Mouse (Mus musculus): ENCODE results near the gene Unc13d.

DNA sequence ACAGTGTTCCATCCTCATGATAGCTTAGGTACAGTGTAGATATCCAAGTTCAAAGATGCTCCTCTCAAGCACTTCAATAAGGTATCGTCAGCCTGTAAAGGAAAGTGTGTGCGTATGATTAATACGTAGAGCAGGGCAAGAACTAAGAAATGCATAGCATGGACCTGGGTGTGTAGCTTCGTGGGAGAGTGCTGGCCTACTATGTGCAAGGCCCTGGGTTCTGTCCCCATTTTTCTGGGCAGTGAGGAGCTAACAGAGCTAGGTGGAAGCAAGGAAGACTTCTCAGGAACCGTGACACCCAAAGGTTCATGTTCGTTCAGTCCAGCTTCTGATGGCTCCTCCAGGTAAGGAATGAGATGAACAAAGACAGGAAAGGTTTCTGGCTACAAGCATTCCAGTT is 32.6 kb downstream of the Unc13d start:
- TF ChIP-seq HCFC1 (IDR thresholded peaks at IDR 0.05; ENCODE audit: low read depth, low read length): no peak
- no peak for TF ChIP-seq CTCF (conservative IDR thresholded peaks at IDR 0.05 in 1 of 2, IDR thresholded peaks at IDR 0.05 in 1 of 2; ENCODE audit: low read depth in 2 of 2, low read length in 2 of 2)
- no peak for TF ChIP-seq ZC3H11A (IDR thresholded peaks at IDR 0.05; ENCODE audit: low read depth, low read length)
- no peak for TF ChIP-seq UBTF (IDR thresholded peaks at IDR 0.05; ENCODE audit: low read depth, low read length)
- no peak for TF ChIP-seq E2F4 (IDR thresholded peaks at IDR 0.05; ENCODE audit: insufficient replicate concordance, low read depth, low read length)
- no peak for TF ChIP-seq NRF1 (IDR thresholded peaks at IDR 0.05; ENCODE audit: low read depth, low read length)
